Mouse (Mus musculus): ENCODE results near the gene Khdc4. TPM values are rescaled to one million over a fixed set of nuclear protein-coding genes. Genes with fewer than 3 reads are reported as not detected.

The Khdc4 gene
- polyA plus RNA-seq, 1 experiment: 51.4 TPM

DNA sequence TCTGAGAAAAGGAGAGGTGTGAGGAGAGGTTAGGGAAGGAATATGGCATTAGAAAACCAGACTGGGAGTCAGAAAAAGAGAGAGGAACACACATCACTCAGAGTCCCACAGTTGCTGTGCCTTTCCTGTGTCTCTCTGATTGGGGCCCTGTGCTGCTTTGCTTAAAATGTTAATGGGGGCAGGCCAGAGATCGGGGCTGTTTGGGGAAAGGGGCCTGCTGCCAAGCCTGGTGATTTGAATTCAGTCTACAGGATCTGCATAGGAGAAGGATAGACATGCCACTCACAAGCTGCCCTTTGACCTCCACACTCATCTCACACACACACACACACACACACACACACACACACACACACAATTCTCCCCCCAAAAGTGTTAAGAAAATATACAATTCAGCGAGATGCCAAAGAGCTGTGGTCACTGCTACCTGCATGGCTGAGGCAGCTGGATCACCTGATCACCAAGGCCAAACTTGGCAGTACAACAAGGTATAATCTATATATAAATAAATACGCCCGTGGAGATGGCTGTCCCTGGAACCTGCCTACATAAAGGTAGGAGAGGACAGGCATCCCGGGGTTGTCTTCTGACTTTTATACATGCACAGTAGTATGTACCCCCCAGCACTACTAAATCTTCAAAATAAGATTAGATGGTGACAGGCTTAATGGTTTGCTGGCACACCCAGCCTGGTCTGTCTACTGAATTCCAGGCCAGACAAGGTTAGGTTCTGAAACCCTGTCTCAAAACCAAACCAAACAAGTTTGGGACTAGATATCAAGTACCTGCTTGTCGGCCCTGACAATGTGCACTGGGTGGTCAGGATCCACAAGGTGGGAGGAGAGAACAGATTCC is 31.9 kb upstream of the Khdc4 start:
- TF ChIP-seq POLR2A (IDR thresholded peaks at IDR 0.05; ENCODE audit: borderline replicate concordance, extremely low read depth, low read depth, low read length): no peak
- TF ChIP-seq CTCF (IDR thresholded peaks at IDR 0.05; ENCODE audit: insufficient read depth, low read length): no peak
- H3K4me3 ChIP-seq (replicated peaks; ENCODE audit: extremely low read depth, low read depth, low read length): no peak overlapping the region
- 59% methylated on average over 6 of the region's 6 CpGs for WGBS
- no peak for DNase-seq
- H3K4me1 ChIP-seq (ENCODE audit: control insufficient read depth, insufficient read depth, low read length): peaks cover 12% of the 10 kb centered on the region

DNA sequence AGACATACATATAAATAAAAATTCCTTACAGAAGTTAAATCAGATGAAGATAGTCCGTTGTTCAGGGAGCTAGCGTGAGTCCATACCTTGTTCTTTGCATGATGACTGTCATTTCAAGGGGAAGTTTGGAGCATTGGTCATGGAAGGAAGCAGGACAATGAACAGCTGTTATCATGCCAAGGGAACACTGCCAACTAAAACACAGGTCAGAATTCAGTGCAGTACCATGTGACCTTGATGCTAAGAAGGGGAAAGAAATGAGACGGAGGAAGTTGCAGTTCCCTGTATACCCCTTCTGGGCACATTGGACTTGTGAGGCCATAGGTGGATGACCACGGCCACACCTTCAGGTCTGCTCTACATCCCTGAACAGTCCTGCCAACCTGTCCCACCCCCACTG is 31.0 kb upstream of the Khdc4 start:
- no peak for DNase-seq
- 34% methylated on average over 4 of the region's 4 CpGs for WGBS
- Histone ChIP-seq H3K4me1 (ENCODE audit: control insufficient read depth, insufficient read depth, low read length) (peaks cover 12% of the 10 kb centered on the region), H3K4me3 (replicated peaks; ENCODE audit: extremely low read depth, low read depth, low read length) (no peak overlapping the region)
- no peak for TF ChIP-seq CTCF (IDR thresholded peaks at IDR 0.05; ENCODE audit: insufficient read depth, low read length)
- TF ChIP-seq POLR2A (IDR thresholded peaks at IDR 0.05; ENCODE audit: borderline replicate concordance, extremely low read depth, low read depth, low read length): no peak

DNA sequence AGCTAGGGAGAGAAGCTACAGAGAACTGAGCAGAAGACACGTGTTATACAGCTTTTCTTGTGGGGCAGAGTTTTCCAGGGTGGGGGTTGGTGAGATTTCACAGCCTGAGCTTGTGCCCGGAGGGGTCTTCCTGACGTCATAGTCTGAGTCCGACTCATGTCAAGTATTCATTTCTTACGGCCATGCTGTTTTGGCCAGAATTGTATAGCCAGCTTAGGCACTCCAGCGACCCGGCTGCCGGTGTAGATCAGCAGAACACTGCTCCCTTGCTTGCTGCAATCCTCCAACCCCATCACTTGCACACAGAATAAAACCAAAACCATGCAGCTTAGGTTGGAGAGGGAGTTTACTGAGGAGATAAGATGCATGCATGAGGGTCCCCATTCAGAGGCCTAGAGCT is 30.0 kb upstream of the Khdc4 start:
- Histone ChIP-seq H3K4me1 (ENCODE audit: control insufficient read depth, insufficient read depth, low read length) (peaks cover 12% of the 10 kb centered on the region), H3K4me3 (replicated peaks; ENCODE audit: extremely low read depth, low read depth, low read length) (no peak overlapping the region)
- 87% methylated on average over 8 of the region's 8 CpGs for WGBS
- no peak for DNase-seq
- TF ChIP-seq CTCF (IDR thresholded peaks at IDR 0.05; ENCODE audit: insufficient read depth, low read length): no peak
- TF ChIP-seq POLR2A (IDR thresholded peaks at IDR 0.05; ENCODE audit: borderline replicate concordance, extremely low read depth, low read depth, low read length): no peak

DNA sequence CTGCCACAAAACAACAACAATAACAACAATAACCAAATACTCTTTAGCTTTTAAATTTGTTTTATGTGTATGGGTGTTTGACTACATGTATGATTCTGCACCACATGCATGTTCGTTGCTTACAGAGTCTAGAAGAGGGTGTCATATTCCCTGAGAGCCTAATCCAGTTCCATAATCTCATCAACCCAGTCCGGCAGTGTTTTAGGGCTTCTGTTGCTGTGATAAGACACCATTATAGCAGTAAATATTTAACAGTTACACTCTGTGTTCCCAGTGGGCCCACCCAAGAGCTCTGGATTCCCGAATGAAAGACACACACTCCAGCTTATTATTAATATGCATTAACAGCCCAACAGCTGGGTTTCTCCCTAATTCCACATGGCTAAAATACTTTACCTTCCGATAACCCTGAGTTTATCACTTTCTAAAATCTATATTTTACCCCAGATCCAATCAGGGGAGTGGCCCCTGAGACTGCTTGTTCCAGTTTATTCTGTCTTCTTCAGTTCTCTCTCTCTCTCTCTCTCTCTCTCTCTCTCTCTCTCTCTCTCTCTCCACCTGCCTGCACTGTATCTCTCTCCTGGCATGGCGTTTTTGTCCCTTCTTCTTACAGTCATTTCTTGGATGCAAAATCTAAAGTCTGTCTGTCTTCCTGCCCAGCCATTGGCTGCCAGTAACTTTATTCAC is 27.0 kb upstream of the Khdc4 start:
- no peak for TF ChIP-seq CTCF (IDR thresholded peaks at IDR 0.05; ENCODE audit: insufficient read depth, low read length)
- TF ChIP-seq POLR2A (IDR thresholded peaks at IDR 0.05; ENCODE audit: borderline replicate concordance, extremely low read depth, low read depth, low read length): no peak
- H3K4me3 ChIP-seq (replicated peaks; ENCODE audit: extremely low read depth, low read depth, low read length): no peak overlapping the region
- DNase-seq: no peak
- H3K4me1 ChIP-seq (ENCODE audit: control insufficient read depth, insufficient read depth, low read length): peaks cover 10% of the 10 kb centered on the region
- WGBS: 60% methylated on average over 5 of the region's 5 CpGs

- Histone ChIP-seq H3K4me1 (ENCODE audit: control insufficient read depth, insufficient read depth, low read length) (peaks cover 3% of the 10 kb centered on the region), H3K4me3 (replicated peaks; ENCODE audit: extremely low read depth, low read depth, low read length) (no peak overlapping the region)
- TF ChIP-seq CTCF (IDR thresholded peaks at IDR 0.05; ENCODE audit: insufficient read depth, low read length): no peak
- TF ChIP-seq POLR2A (IDR thresholded peaks at IDR 0.05; ENCODE audit: borderline replicate concordance, extremely low read depth, low read depth, low read length): no peak
- 44% methylated on average over 6 of the region's 6 CpGs for WGBS
- no peak for DNase-seq
Measured at GRCm38 (mm10) chr3:88659798-88660197, 25.8 kb upstream of the Khdc4 start.

GRCm38 (mm10) chr3:88664095-88664494 is 21.5 kb upstream of the Khdc4 start:
- DNase-seq: no peak
- H3K4me1 ChIP-seq (ENCODE audit: control insufficient read depth, insufficient read depth, low read length): no peaks in the 10 kb centered on the region
- H3K4me3 ChIP-seq (replicated peaks; ENCODE audit: extremely low read depth, low read depth, low read length): no peak overlapping the region
- TF ChIP-seq CTCF (IDR thresholded peaks at IDR 0.05; ENCODE audit: insufficient read depth, low read length) (no peak), POLR2A (IDR thresholded peaks at IDR 0.05; ENCODE audit: borderline replicate concordance, extremely low read depth, low read depth, low read length) (no peak)
- WGBS: 46% methylated on average over 4 of the region's 4 CpGs

DNA sequence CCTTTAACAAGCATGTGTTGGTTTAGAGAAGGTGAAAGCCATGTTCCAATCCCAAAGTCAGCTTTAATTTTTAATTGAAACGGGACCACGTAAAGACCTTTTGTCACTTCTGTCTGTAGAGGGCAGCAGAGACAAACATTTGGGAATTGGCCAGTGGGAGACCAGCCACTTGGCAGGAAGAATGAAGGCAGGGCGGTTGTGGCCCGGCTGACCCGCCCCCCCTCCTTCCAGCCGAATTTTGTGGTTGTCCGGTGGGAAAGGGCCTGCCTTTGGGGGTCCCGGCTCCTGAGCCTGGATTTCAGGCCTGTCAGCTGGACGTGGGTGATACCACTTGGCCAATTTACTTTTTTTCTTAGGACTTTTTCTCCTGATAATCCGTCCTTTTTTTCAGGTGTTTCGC is 8.2 kb upstream of the Khdc4 start:
- 5% methylated on average over 11 of the region's 11 CpGs for WGBS
- DNase-seq: peak; percentile 50
- Histone ChIP-seq H3K4me1 (ENCODE audit: control insufficient read depth, insufficient read depth, low read length) (no peaks in the 10 kb centered on the region), H3K4me3 (replicated peaks; ENCODE audit: extremely low read depth, low read depth, low read length) (no peak overlapping the region)
- TF ChIP-seq POLR2A (IDR thresholded peaks at IDR 0.05; ENCODE audit: borderline replicate concordance, extremely low read depth, low read depth, low read length): no peak
- peak; percentile 67 for TF ChIP-seq CTCF (IDR thresholded peaks at IDR 0.05; ENCODE audit: insufficient read depth, low read length)

- no peak for TF ChIP-seq POLR2A (IDR thresholded peaks at IDR 0.05; ENCODE audit: borderline replicate concordance, extremely low read depth, low read depth, low read length)
- no peak for TF ChIP-seq CTCF (IDR thresholded peaks at IDR 0.05; ENCODE audit: insufficient read depth, low read length)
- no peak for DNase-seq
- Histone ChIP-seq H3K4me1 (ENCODE audit: control insufficient read depth, insufficient read depth, low read length) (peaks cover 7% of the 10 kb centered on the region), H3K4me3 (replicated peaks; ENCODE audit: extremely low read depth, low read depth, low read length) (no peak overlapping the region)
- 88% methylated on average over 2 of the region's 2 CpGs for WGBS
Measured at GRCm38 (mm10) chr3:88683814-88684213, 1.8 kb upstream of the Khdc4 start.

- no peak for DNase-seq
- no peak for TF ChIP-seq POLR2A (IDR thresholded peaks at IDR 0.05; ENCODE audit: borderline replicate concordance, extremely low read depth, low read depth, low read length)
- 41% methylated on average over 8 of the region's 8 CpGs for WGBS
- Histone ChIP-seq H3K4me3 (replicated peaks; ENCODE audit: extremely low read depth, low read depth, low read length) (peak overlapping the region; percentile 67), H3K4me1 (ENCODE audit: control insufficient read depth, insufficient read depth, low read length) (peaks cover 7% of the 10 kb centered on the region)
Measured at GRCm38 (mm10) chr3:88684236-88684979, 1.2 kb upstream of the Khdc4 start.
